Mouse (Mus musculus): Measurements from ENCODE around the gene Cdk2.

GRCm38 (mm10) chr10:128700712-128701111 lies 4.1 kb downstream of the Cdk2 start:
- TF ChIP-seq CTCF (IDR thresholded peaks at IDR 0.05; ENCODE audit: insufficient read depth, low read depth, low read length) (no peak), POLR2A (IDR thresholded peaks at IDR 0.05; ENCODE audit: insufficient read depth, low read depth, low read length) (no peak)
